Mouse (Mus musculus): Measurements from ENCODE around the gene Bcl2a1d.
"Not testable (repeated sequence)": the region's sequence is repeated elsewhere in the genome, so short reads cannot be mapped to it uniquely, and the experiment has no call there.

DNA sequence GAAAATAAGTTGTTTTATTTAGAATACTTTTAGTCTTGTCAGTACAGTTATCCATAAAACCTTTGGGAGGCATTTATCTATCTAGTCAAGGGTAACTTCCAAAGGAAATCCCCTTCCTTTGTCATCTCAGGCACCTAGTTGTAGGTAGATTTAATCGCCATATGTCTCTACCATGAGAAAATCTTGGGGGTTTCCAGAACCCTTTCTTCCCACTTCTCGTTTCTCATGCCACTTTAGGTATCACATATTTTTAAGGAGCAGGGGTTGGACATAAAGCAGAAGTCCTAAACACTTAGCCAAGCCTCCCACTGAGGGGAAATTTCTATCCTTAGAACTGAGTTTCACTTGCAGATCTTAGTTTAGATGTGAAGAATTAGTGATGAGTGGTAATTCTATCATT lies 14.3 kb upstream of the Bcl2a1d start:
- not testable (repeated sequence) for TF ChIP-seq CHD2 (IDR thresholded peaks at IDR 0.05; ENCODE audit: low read depth, low read length); MAFK (IDR thresholded peaks at IDR 0.05; ENCODE audit: insufficient read depth, low read depth, low read length); ZC3H11A (IDR thresholded peaks at IDR 0.05; ENCODE audit: borderline replicate concordance, low read depth, low read length)

Measured in ES-E14 (cell line).